8 mouse cellular contexts compared by ENCODE assay signal in genomic region chr1:165635055-165635897, GRCm38 (mm10). TPM values are rescaled to one million over a fixed set of nuclear protein-coding genes. Genes with fewer than 3 reads are reported as not detected.
DNase-seq lines count a peak whose midpoint lies in the region; ATAC-seq and TF ChIP-seq lines count a peak whose summit lies in the region.

No protein-coding gene starts in this region.

- no peak for TF ChIP-seq CTCF in hindbrain, postnatal 0 days (IDR thresholded peaks at IDR 0.05; ENCODE audit: low read depth)

- WGBS in kidney, embryonic 16.5 days = 20% methylated on average over 17 of the region's 17 CpGs
- 21% methylated on average over 17 of the region's 17 CpGs for WGBS in embryonic facial prominence, embryonic 10.5 days
- 31% methylated on average over 17 of the region's 17 CpGs for WGBS in hindbrain, postnatal 0 days

- no peaks in the 10 kb centered on the region for H3K9me3 ChIP-seq in kidney, embryonic 16.5 days (ENCODE audit: low read length)
- no peaks in the 10 kb centered on the region for H3K9me3 ChIP-seq in embryonic facial prominence, embryonic 10.5 days
- H3K9me3 ChIP-seq in hindbrain, postnatal 0 days (ENCODE audit: low read length) = no peaks in the 10 kb centered on the region

- no peaks in the 10 kb centered on the region for H3K36me3 ChIP-seq in kidney, embryonic 16.5 days (ENCODE audit: insufficient read depth, low read length)
- H3K36me3 ChIP-seq in embryonic facial prominence, embryonic 10.5 days (replicated peaks) = no peaks in the 10 kb centered on the region
- H3K36me3 ChIP-seq in hindbrain, postnatal 0 days (ENCODE audit: insufficient read depth, low read length) = no peaks in the 10 kb centered on the region
- H3K36me3 ChIP-seq in myocyte (ENCODE audit: control insufficient read depth, insufficient read depth) = no peaks in the 10 kb centered on the region

- H3K4me2 ChIP-seq in kidney, embryonic 16.5 days (replicated peaks; ENCODE audit: low read depth, low read length) = peak overlapping the region; percentile 87
- H3K4me2 ChIP-seq in hindbrain, postnatal 0 days (ENCODE audit: low read depth, low read length) = peak overlapping the region; percentile 79
- H3K4me2 ChIP-seq in myocyte (ENCODE audit: low read depth) = peak overlapping the region; percentile 89

- no peaks in the 10 kb centered on the region for H3K27me3 ChIP-seq in kidney, embryonic 16.5 days (ENCODE audit: insufficient read depth, low read length)
- no peaks in the 10 kb centered on the region for H3K27me3 ChIP-seq in embryonic facial prominence, embryonic 10.5 days (replicated peaks; ENCODE audit: low read depth, poor library complexity, severe bottlenecking)
- no peaks in the 10 kb centered on the region for H3K27me3 ChIP-seq in hindbrain, postnatal 0 days (ENCODE audit: insufficient read depth, low read length)
- H3K27me3 ChIP-seq in myocyte (ENCODE audit: control insufficient read depth, insufficient read depth, insufficient read length) = no peaks in the 10 kb centered on the region

- no peak for TF ChIP-seq POLR2A in myocyte (IDR thresholded peaks at IDR 0.05; ENCODE audit: insufficient read length, low read depth)

- H3K79me2 ChIP-seq in myocyte (ENCODE audit: control insufficient read depth, insufficient read depth) = no peaks in the 10 kb centered on the region

- no peak overlapping the region for H3ac ChIP-seq in myocyte (ENCODE audit: control insufficient read depth, insufficient read length)

- no peak for DNase-seq in kidney, postnatal 25 days
- peak; percentile 25 for DNase-seq in embryonic facial prominence, embryonic 10.5 days (ENCODE audit: low spot score)
- no peak for DNase-seq in hindbrain, postnatal 0 days (ENCODE audit: low spot score)
- DNase-seq in left cerebral cortex, adult 8-10 months (ENCODE audit: low spot score in 2 of 2) = no peak

- H3K4me1 ChIP-seq in kidney, embryonic 16.5 days (ENCODE audit: insufficient read depth, low read length) = peaks cover 43% of the 10 kb centered on the region
- H3K4me1 ChIP-seq in embryonic facial prominence, embryonic 10.5 days = peaks cover 54% of the 10 kb centered on the region
- H3K4me1 ChIP-seq in hindbrain, postnatal 0 days (ENCODE audit: insufficient read depth, low read length) = peaks cover 7% of the 10 kb centered on the region; the same call in 1 of the 2 replicates

- H3K4me3 ChIP-seq in kidney, embryonic 16.5 days (ENCODE audit: low read length) = peak overlapping the region; percentile 67
- peak overlapping the region; percentile 79 for H3K4me3 ChIP-seq in embryonic facial prominence, embryonic 10.5 days
- peak overlapping the region; percentile 90 for H3K4me3 ChIP-seq in hindbrain, postnatal 0 days (ENCODE audit: low read length)
- peak overlapping the region; percentile 24 for H3K4me3 ChIP-seq in myocyte

- no peak; the same call in 1 of the 2 replicates for ATAC-seq in kidney, embryonic 16.5 days (ENCODE audit: low FRiP score, low TSS enrichment)
- ATAC-seq in hindbrain, postnatal 0 days = no peak
- no peak for ATAC-seq in erythroid progenitor cell, adult 5-6 weeks (replicated peaks; ENCODE audit: low FRiP score, poor library complexity, severe bottlenecking)
- no peak for ATAC-seq in CD4-positive, CD25-positive, alpha-beta regulatory T cell, adult 4 months

- peak overlapping the region; percentile 97 for H3K27ac ChIP-seq in kidney, embryonic 16.5 days (ENCODE audit: low read length)
- H3K27ac ChIP-seq in embryonic facial prominence, embryonic 10.5 days (replicated peaks) = peak overlapping the region; percentile 95
- peak overlapping the region; percentile 96; the same call in 1 of the 2 replicates for H3K27ac ChIP-seq in hindbrain, postnatal 0 days

- peak overlapping the region; percentile 89 for H3K9ac ChIP-seq in kidney, embryonic 16.5 days (replicated peaks; ENCODE audit: low read length)
- peak overlapping the region; percentile 80 for H3K9ac ChIP-seq in hindbrain, postnatal 0 days (replicated peaks; ENCODE audit: low read length)

TF ChIP-seq in myocyte, 11 proteins besides CTCF, POLR2A, EP300 and RAD21:
- TF ChIP-seq TCF3 (IDR thresholded peaks at IDR 0.05; ENCODE audit: insufficient read length, low read depth) (no peak), MAX (IDR thresholded peaks at IDR 0.05; ENCODE audit: low read depth) (no peak), MYOD1 (IDR thresholded peaks at IDR 0.05; ENCODE audit: control insufficient read depth in 1 of 3, insufficient read length in 2 of 3, low read depth in 2 of 3) (no peak), TCF12 (IDR thresholded peaks at IDR 0.05; ENCODE audit: insufficient read depth, poor library complexity, severe bottlenecking) (no peak), MYOG (IDR thresholded peaks at IDR 0.05; ENCODE audit: control insufficient read depth in 1 of 3, insufficient read depth in 1 of 3, insufficient read length in 2 of 3, low read depth in 2 of 3) (no peak), E2F4 (IDR thresholded peaks at IDR 0.05; ENCODE audit: insufficient read depth) (no peak), POLR2AphosphoS2 (IDR thresholded peaks at IDR 0.05; ENCODE audit: insufficient read length, low read depth) (no peak), REST (IDR thresholded peaks at IDR 0.05; ENCODE audit: insufficient read depth, insufficient read length) (no peak), CEBPB (IDR thresholded peaks at IDR 0.05; ENCODE audit: insufficient read depth, poor library complexity, severe bottlenecking) (no peak), SRF (IDR thresholded peaks at IDR 0.05; ENCODE audit: control insufficient read depth, insufficient read length, low read depth) (no peak), USF1 (IDR thresholded peaks at IDR 0.05; ENCODE audit: low read depth) (no peak)
TF ChIP-seq in myocyte: peak in this region for 0.

RNA-seq across cellular contexts. Expression of gene Mpzl1, which starts 0.9 kb away (rescaled TPM):
- polyA plus RNA-seq in kidney, embryonic 16.5 days (2015; fragmentation: Nextera tagmentation; extraction: Ambion mirVana) = 221 and 236 TPM in 2 replicates
- 138 and 139 TPM in 2 replicates for polyA plus RNA-seq in embryonic facial prominence, embryonic 10.5 days (2016; fragmentation: Nextera tagmentation; extraction: Ambion mirVana)
- total RNA-seq in hindbrain, postnatal 0 days (2014; rRNA removed) = 30.2 and 42.8 TPM in 2 replicates
- 140 and 145 TPM in 2 replicates for polyA plus RNA-seq in hindbrain, postnatal 0 days (2015; fragmentation: Nextera tagmentation; extraction: Ambion mirVana)
- polyA plus RNA-seq in myocyte (2012; fragmentation: generic; extraction: Trizol) = 11.8 TPM
- 2.9 and 31.0 TPM in 2 replicates for total RNA-seq in erythroid progenitor cell, adult 5-6 weeks (2015; ENCODE audit: low replicate concordance)
- total RNA-seq in erythroid progenitor cell, adult 5-6 weeks (2017; ENCODE audit: low replicate concordance) = 3.0 TPM in 1 of 2 replicates, not detected in the other
- 10 to 100 TPM; 25.9 to 34.9 (median 28.8) TPM for total RNA-seq in left cerebral cortex, adult 8-10 months (2022)
- under 1 TPM; 0.15 to 0.92 TPM for polyA plus RNA-seq in CD4-positive, CD25-positive, alpha-beta regulatory T cell, adult 4 months (2017; shearing (Covaris generic))

Comparison
In these comparisons a context has a peak if more than half of its experiments do, and no peak if none do; other contexts are left out.
1. H3K4me3 ChIP-seq: peak in every context shown above with its lines; median percentile 90 in hindbrain, postnatal 0 days; 79 in embryonic facial prominence, embryonic 10.5 days; 67 in kidney, embryonic 16.5 days; 24 in myocyte.
2. RNA of gene Mpzl1, which starts 0.9 kb away (polyA plus RNA-seq): 221 to 236 TPM in kidney, embryonic 16.5 days, 140 to 145 TPM in hindbrain, postnatal 0 days and 138 to 139 TPM in embryonic facial prominence, embryonic 10.5 days; 11.8 TPM in myocyte (single experiment) and 0.15 to 0.92 TPM in CD4-positive, CD25-positive, alpha-beta regulatory T cell, adult 4 months; every median in the first group is over 10 times any median in the second.
3. Peak in every context shown above with its lines, with median percentiles within 50 percentile points of each other: H3K27ac ChIP-seq and H3K4me2 ChIP-seq.